Mouse (Mus musculus) C2C12 (cell line): ENCODE measurements around the gene Ccl1. TPM values are rescaled to one million over a fixed set of nuclear protein-coding genes. Genes with fewer than 3 reads are reported as not detected.

Experiments
- H3K27me3 ChIP-seq: one replicate; pipeline ENCODE4 v1.6.1; 2011; ENCODE audit not compliant: control insufficient read depth, insufficient read depth, insufficient read length
- H3K36me3 ChIP-seq: one replicate; pipeline ENCODE4 v1.6.1; 2011; ENCODE audit not compliant: control insufficient read depth, insufficient read depth
- H3K4me3 ChIP-seq: one replicate; pipeline ENCODE4 v1.5.1; 2011; ENCODE audit warnings: mild to moderate bottlenecking, control low read depth; ENCODE audit not compliant: poor library complexity, insufficient read depth, severe bottlenecking
- H3K79me2 ChIP-seq: one replicate; pipeline ENCODE4 v1.6.1; 2011; ENCODE audit not compliant: control insufficient read depth, insufficient read depth
- H3K79me3 ChIP-seq: one replicate; pipeline ENCODE4 v1.6.1; 2011; ENCODE audit warnings: low read depth, control low read depth
- H3ac ChIP-seq: one replicate; pipeline ENCODE3; 2011; ENCODE audit warnings: low read depth; ENCODE audit not compliant: control insufficient read depth, insufficient read length
- CEBPB ChIP-seq: IDR thresholded peaks from one replicate; pipeline ENCODE4 v1.6.1; 2011; ENCODE audit warnings: low read depth, mild to moderate bottlenecking, control low read depth, moderate library complexity
- CTCF ChIP-seq: IDR thresholded peaks from one replicate; pipeline ENCODE4 v1.5.1; 2011; ENCODE audit not compliant: control insufficient read depth, insufficient read depth, insufficient read length
- FOSL1 ChIP-seq: IDR thresholded peaks from one replicate; pipeline ENCODE4 v1.8.0; 2011; ENCODE audit warnings: mild to moderate bottlenecking, low read length; ENCODE audit not compliant: poor library complexity, insufficient read depth, severe bottlenecking
- MAX ChIP-seq: IDR thresholded peaks from one replicate; pipeline ENCODE4 v1.6.1; 2011; ENCODE audit warnings: mild to moderate bottlenecking, control low read depth
- MYOD1 ChIP-seq: IDR thresholded peaks from one replicate; pipeline ENCODE4 v1.6.1; 2011; ENCODE audit warnings: low read depth; ENCODE audit not compliant: control insufficient read depth, insufficient read length
- MYOG ChIP-seq: IDR thresholded peaks from one replicate; pipeline ENCODE4 v1.6.1; 2011; ENCODE audit not compliant: control insufficient read depth, insufficient read length; ENCODE audit errors: extremely low read depth
- USF1 ChIP-seq: IDR thresholded peaks from one replicate; pipeline ENCODE4 v1.6.1; 2011; ENCODE audit warnings: low read depth, mild to moderate bottlenecking, control low read depth, moderate library complexity
- polyA plus RNA-seq: library from polyadenylated mRNA; unstranded; fragments of >200 nt; fragmentation: generic; extraction: Trizol; gene quantifications from one replicate; pipeline ENCODE4 v1.2.1, GENCODE M21; 2012; ENCODE audit warnings: missing spikeins

Gene Ccl1
- polyA plus RNA-seq, 1 experiment = not detected

DNA sequence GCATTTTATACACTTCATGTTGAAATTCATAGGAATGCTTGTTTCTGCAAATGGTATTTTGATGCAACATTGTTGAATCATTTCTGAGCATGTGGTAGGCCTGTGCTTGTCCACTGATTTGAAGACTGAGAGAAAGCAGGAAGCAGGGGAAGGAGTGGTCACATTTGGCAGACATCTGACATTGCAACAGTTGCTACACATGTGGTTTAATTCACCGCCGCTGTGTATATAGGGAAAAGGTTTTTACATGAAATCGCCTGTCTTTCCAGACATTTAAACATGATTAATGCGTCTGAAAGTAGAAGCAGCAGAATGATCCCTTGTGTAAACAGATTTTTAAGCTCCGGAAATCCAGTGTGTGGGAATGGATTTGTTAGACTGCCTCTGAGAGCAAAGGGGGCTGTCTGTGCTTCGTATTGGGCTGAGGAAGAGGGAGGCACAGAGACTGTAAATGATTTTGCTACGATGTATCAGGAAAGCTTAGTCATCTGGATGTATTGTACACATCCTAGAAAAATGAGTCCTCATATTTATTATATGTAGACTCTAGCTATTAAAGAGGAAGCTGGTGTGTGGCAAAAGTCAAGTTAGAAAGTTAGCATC, 165.9 kb downstream of the Ccl1 start:
- Histone ChIP-seq H3K27me3 (no peaks in the 10 kb centered on the region), H3K36me3 (no peaks in the 10 kb centered on the region), H3K4me3 (no peak overlapping the region), H3K79me3 (no peaks in the 10 kb centered on the region), H3K79me2 (no peaks in the 10 kb centered on the region), H3ac (no peak overlapping the region)
- no peak for TF ChIP-seq CTCF
- TF ChIP-seq USF1 = peak; percentile 46
- TF ChIP-seq MYOD1 = no peak
- TF ChIP-seq CEBPB = peak; percentile 92
- TF ChIP-seq MYOG = no peak
- TF ChIP-seq MAX = peak; percentile 99
- no peak for TF ChIP-seq FOSL1

DNA sequence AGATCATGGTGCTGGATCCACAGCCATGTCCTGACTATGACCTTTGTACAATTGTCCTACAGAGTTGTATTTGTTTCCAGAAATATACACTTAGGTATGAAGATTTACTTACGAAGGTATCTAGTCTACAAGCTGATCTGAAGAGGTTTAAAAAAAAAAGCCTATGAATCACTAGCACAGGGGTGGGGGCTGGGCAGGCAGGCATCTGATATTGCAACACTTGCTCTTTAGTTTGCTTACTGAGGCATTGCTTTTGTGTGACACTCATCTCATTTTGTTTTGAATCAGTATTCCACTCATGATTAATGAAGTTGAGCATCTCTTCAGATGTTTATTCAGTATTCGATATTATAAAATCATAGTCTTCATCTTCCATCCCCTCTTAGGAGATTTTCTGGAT, 169.3 kb downstream of the Ccl1 start:
- Histone ChIP-seq H3K36me3 (no peaks in the 10 kb centered on the region), H3K79me3 (no peaks in the 10 kb centered on the region), H3K27me3 (no peaks in the 10 kb centered on the region), H3K79me2 (no peaks in the 10 kb centered on the region), H3ac (no peak overlapping the region), H3K4me3 (no peak overlapping the region)
- TF ChIP-seq MYOG = no peak
- TF ChIP-seq CEBPB = peak; percentile 92

DNA sequence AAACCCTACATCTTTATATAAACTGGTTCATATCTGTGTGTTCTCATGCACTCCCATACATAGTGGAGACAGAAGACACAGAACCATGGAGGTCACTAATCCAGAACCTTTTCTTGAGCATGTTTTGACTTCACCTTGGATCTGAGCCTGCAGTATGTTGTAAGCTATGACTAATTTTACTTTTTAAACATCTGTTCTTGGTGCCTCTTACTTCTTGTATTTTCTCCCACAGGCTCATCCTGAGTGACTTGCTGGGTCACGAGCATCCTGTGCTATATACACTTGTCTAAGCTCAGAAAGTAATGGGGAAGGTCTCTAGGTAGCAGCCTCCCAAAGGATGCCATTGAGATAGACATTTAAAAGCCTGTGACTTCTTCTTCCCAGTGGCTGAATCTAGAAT, 172.5 kb downstream of the Ccl1 start:
- Histone ChIP-seq H3ac (no peak overlapping the region), H3K79me2 (no peaks in the 10 kb centered on the region), H3K4me3 (no peak overlapping the region), H3K36me3 (no peaks in the 10 kb centered on the region), H3K27me3 (no peaks in the 10 kb centered on the region), H3K79me3 (no peaks in the 10 kb centered on the region)
- no peak for TF ChIP-seq CEBPB
- TF ChIP-seq CTCF = no peak
- no peak for TF ChIP-seq MYOD1
- no peak for TF ChIP-seq MYOG
- no peak for TF ChIP-seq MAX
- no peak for TF ChIP-seq FOSL1
- TF ChIP-seq USF1 = no peak

Other genes starting within 250 kb of the Ccl1 start
- 0.04 TPM for gene Ccl11, start 247.9 kb downstream of the Ccl1 start, polyA plus RNA-seq
- not detected for gene Ccl12, start 203.8 kb downstream of the Ccl1 start, polyA plus RNA-seq
- gene Ccl8, start 190.5 kb downstream of the Ccl1 start, polyA plus RNA-seq = 1.8 TPM
- gene Tmem132e, start 83.2 kb upstream of the Ccl1 start, polyA plus RNA-seq = not detected